Mouse (Mus musculus) skeletal muscle tissue, postnatal 0 days (tissue): ENCODE measurements around the gene Tmc6. TPM values are rescaled to one million over a fixed set of nuclear protein-coding genes. Genes with fewer than 3 reads are reported as not detected.

ENCODE experiments used
- polyA plus RNA-seq: library from polyadenylated mRNA; unstranded; fragments of >200 nt; fragmentation: Nextera tagmentation; extraction: Ambion mirVana; gene quantifications from 2 replicates; pipeline ENCODE4 v1.2.1, GENCODE M21; 2015

The Tmc6 gene
- 10.6 and 11.1 TPM in 2 replicates for polyA plus RNA-seq

GRCm38 (mm10) chr11:117781993-117782704, at the start of gene Tmc6, which contains the start of gene Tmc8:
TSS of gene Tmc6 (minus strand) at chr11:117782198.
TSS of gene Tmc8 (plus strand) at chr11:117782076.

GRCm38 (mm10) chr11:117825333-117826101, 43.5 kb upstream of the Tmc6 start, which contains the start of the genes Afmid and Tk1:
TSS of gene Afmid (plus strand) at chr11:117825924.
TSS of gene Tk1 (minus strand) at chr11:117826092.

GRCm38 (mm10) chr11:117809407-117810311, 27.7 kb upstream of the Tmc6 start, which contains the start of the genes Gm20708 and Syngr2:
TSS of gene Gm20708 (plus strand) at chr11:117809668.
TSS of gene Syngr2 (plus strand) at chr11:117809668.

GRCm38 (mm10) chr11:117797511-117798159, 15.6 kb upstream of the Tmc6 start, which contains the start of gene 6030468B19Rik:
TSS of gene 6030468B19Rik (plus strand) at chr11:117797660.

Other genes starting within 250 kb of the Tmc6 start
- 7.4 and 8.2 TPM in 2 replicates for gene Tnrc6c, start 127.9 kb downstream of the Tmc6 start, polyA plus RNA-seq
- gene Tmc8, start 122 bp downstream of the Tmc6 start, polyA plus RNA-seq, result 0.63 and 0.85 TPM in 2 replicates
- 0.12 TPM in 1 of 2 replicates, not detected in the other for gene 6030468B19Rik, start 15.5 kb upstream of the Tmc6 start, polyA plus RNA-seq
- 0.38 and 1.5 TPM in 2 replicates for gene Gm20708, start 27.5 kb upstream of the Tmc6 start, polyA plus RNA-seq
- gene Syngr2, start 27.5 kb upstream of the Tmc6 start, polyA plus RNA-seq, result 117 and 118 TPM in 2 replicates
- gene Afmid, start 43.7 kb upstream of the Tmc6 start, polyA plus RNA-seq, result 9.3 and 9.4 TPM in 2 replicates
- 32.0 and 40.5 TPM in 2 replicates for gene Tk1, start 43.9 kb upstream of the Tmc6 start, polyA plus RNA-seq
- 59.5 and 67.7 TPM in 2 replicates for gene Birc5, start 67.1 kb upstream of the Tmc6 start, polyA plus RNA-seq
- not detected in 2 replicates for gene Tmem235, start 78.6 kb upstream of the Tmc6 start, polyA plus RNA-seq
- gene Tha1, start 91.3 kb upstream of the Tmc6 start, polyA plus RNA-seq, result 4.6 and 7.0 TPM in 2 replicates
- 8.6 and 13.0 TPM in 2 replicates for gene Socs3, start 187.8 kb upstream of the Tmc6 start, polyA plus RNA-seq
- gene Pgs1, start 204.1 kb upstream of the Tmc6 start, polyA plus RNA-seq, result 14.5 and 17.5 TPM in 2 replicates